Mouse (Mus musculus) hindbrain, embryonic 13.5 days (tissue): ENCODE data around the gene Spp2. TPM values are rescaled to one million over a fixed set of nuclear protein-coding genes. Genes with fewer than 3 reads are reported as not detected.
A peak's percentile ranks its signal among the peaks of the same experiment; 100 is the strongest.
"Not testable (repeated sequence)": the region's sequence is repeated elsewhere in the genome, so short reads cannot be mapped to it uniquely, and the experiment has no call there.

Source experiments
- ATAC-seq: fragments of 200-750 bp; cut with Nextera tagmentation; 2 replicates; pipeline ENCODE4 v1.8.0; 2017; ENCODE audit warnings: moderate TSS enrichment; ENCODE audit not compliant: low FRiP score
- H3K27ac ChIP-seq: fragments of 300-500 bp; sonication (generic); 2 replicates; pipeline ENCODE4 v1.5.1; 2015; ENCODE audit warnings: inconsistent platforms, mild to moderate bottlenecking, moderate library complexity
- H3K27me3 ChIP-seq: fragments of 300-500 bp; sonication (generic); 2 replicates; pipeline ENCODE4 v1.6.1; 2015; ENCODE audit warnings: mild to moderate bottlenecking, inconsistent platforms
- H3K36me3 ChIP-seq: fragments of 300-500 bp; sonication (generic); 2 replicates; pipeline ENCODE4 v1.6.1; 2015; ENCODE audit warnings: mild to moderate bottlenecking, inconsistent platforms
- H3K4me1 ChIP-seq: fragments of 300-500 bp; sonication (generic); replicated peaks from 2 replicates; pipeline ENCODE4 v1.6.1; 2015; ENCODE audit warnings: inconsistent platforms
- H3K4me2 ChIP-seq: fragments of 300-500 bp; sonication (generic); 2 replicates; pipeline ENCODE4 v1.6.1; 2015; ENCODE audit warnings: inconsistent platforms, mild to moderate bottlenecking, moderate library complexity
- H3K4me3 ChIP-seq: fragments of 300-500 bp; sonication (generic); 2 replicates; pipeline ENCODE4 v1.5.1; 2015; ENCODE audit warnings: mild to moderate bottlenecking, inconsistent platforms
- H3K9ac ChIP-seq: fragments of 300-500 bp; sonication (generic); 2 replicates; pipeline ENCODE4 v1.6.1; 2015; ENCODE audit warnings: mild to moderate bottlenecking, inconsistent platforms
- H3K9me3 ChIP-seq: fragments of 300-500 bp; sonication (generic); 2 replicates; pipeline ENCODE4 v1.6.1; 2016; ENCODE audit warnings: inconsistent platforms
- WGBS: fragments of 180-500 bp; shearing (Covaris S2); methylation state at CpG from one replicate; pipeline ENCODE4 v1.1.7; 2015; 5-methylcytosine and 5-hydroxymethylcytosine counted together
- polyA plus RNA-seq: library from polyadenylated mRNA; unstranded; fragments of >200 nt; fragmentation: Nextera tagmentation; extraction: Ambion mirVana; gene quantifications from 2 replicates; pipeline ENCODE4 v1.2.1, GENCODE M21; 2015

Gene Spp2
- polyA plus RNA-seq, 1 experiment from 2014 or later, result not detected

DNA sequence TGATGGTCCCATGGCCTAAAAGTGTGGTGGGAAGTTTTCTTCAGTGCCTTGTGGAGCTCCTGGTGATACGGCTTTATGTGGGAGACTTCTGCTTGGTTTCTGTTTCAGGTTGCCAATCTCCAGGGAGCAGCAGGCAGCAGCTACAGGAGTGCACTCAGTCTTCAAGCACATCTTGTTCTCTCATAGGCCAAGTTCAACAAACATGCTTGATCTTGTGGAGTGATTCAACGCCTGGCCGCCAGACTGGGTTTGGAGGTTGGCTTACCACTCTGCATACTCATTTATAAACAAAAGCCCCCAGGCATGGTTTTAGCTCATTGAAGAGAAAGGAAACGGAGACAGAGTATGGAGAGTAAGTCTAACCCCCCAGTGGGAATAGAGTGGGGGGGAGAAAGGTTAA is 36.6 kb downstream of the Spp2 start:
- Histone ChIP-seq H3K4me3 (no peak overlapping the region), H3K9ac (no peak overlapping the region), H3K27me3 (no peaks in the 10 kb centered on the region), H3K9me3 (no peaks in the 10 kb centered on the region), H3K36me3 (no peaks in the 10 kb centered on the region), H3K4me1 (peaks cover 11% of the 10 kb centered on the region), H3K27ac (no peak overlapping the region), H3K4me2 (no peak overlapping the region)
- ATAC-seq, result no peak
- 64% methylated on average over 4 of the region's 4 CpGs for WGBS

DNA sequence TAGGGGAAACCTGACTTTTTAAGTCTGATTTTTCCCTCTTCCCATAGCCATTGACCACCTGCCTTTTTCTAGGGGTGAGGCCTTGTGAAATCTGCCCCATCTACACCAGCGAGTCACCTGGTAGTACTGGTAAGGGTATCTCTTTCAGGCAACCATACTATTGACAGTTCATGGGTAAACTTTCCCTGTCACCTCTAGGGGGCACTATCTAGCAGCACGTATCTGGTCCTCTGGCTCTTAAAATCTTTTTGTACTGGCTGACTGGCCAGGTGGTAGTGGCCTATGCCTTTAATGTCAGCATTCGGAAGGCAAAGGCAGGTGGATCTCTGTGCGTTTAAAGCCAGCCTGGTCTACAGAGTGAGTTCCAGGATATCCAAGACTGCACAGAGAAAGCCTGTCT is 38.6 kb downstream of the Spp2 start:
- H3K4me1 ChIP-seq, result peaks cover 11% of the 10 kb centered on the region
- H3K36me3 ChIP-seq, result no peaks in the 10 kb centered on the region
- no peaks in the 10 kb centered on the region for H3K27me3 ChIP-seq
- no peak overlapping the region for H3K4me2 ChIP-seq
- H3K27ac ChIP-seq, result no peak overlapping the region
- ATAC-seq, result no peak
- no peak overlapping the region for H3K9ac ChIP-seq
- H3K9me3 ChIP-seq, result no peaks in the 10 kb centered on the region
- H3K4me3 ChIP-seq, result no peak overlapping the region
- 73% methylated on average over 4 of the region's 4 CpGs for WGBS

DNA sequence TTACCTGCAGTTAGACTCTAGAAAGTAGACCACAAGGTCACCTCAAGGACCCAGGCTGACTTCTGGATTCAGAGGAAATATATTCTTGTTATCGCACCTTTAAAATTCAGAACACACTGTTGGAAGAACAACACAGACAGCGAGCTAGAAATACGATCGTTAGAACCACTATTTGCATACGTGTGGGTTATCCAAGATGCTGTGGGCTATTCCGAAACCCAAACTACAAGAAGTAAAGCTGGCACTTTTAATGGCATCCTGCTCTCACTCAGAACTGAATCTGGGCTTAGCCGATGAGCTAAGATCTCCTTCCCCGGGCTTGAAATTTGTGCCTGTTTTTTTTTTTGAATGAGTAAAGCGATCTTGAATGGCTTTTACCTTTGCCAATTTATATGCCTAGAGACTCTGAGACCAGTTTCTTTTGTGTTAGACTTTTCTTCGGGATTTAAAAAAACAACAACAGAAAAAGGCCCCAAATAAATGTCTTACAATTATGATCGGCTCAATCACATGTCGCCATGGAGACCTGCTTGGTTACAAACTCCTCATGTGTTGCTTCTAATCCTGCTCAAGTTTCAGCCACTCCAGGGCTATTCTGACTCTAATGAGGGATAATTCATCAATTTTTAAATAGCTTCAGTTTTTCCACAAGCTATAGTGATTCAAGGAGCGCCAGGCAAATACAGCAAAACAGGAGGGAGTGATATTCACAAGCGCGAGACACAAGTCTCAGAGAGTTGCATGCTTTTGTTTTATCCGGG is 39.7 kb downstream of the Spp2 start:
- Histone ChIP-seq H3K27ac (no peak overlapping the region), H3K4me3 (no peak overlapping the region), H3K9me3 (no peaks in the 10 kb centered on the region), H3K4me1 (peaks cover 11% of the 10 kb centered on the region), H3K4me2 (no peak overlapping the region), H3K36me3 (no peaks in the 10 kb centered on the region), H3K9ac (no peak overlapping the region), H3K27me3 (no peaks in the 10 kb centered on the region)
- WGBS, result 50% methylated on average over 16 of the region's 16 CpGs
- no peak for ATAC-seq

DNA sequence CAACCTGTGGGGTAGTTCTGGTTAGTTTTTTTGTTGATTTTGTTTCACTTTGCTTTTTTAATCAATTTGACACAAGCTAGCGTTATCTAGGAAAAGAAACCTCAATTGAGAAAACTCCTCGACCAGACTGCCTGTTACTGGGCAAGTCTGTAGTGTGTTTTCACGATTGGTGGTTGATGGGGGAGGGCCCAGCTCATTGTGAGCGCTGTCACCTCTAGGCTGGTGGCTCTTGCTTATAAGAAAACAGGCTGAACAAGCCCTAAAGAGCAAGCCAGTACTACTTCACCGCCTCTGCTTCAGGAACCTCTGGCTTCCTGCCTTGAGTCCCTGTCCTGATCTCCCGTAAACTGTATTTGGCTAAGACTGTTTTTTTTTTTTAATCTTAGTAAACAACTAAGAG is 40.7 kb downstream of the Spp2 start:
- peaks cover 11% of the 10 kb centered on the region for H3K4me1 ChIP-seq
- H3K4me2 ChIP-seq, result no peak overlapping the region
- no peak overlapping the region for H3K27ac ChIP-seq
- H3K9ac ChIP-seq, result no peak overlapping the region
- ATAC-seq, result no peak
- H3K36me3 ChIP-seq, result no peaks in the 10 kb centered on the region
- 16% methylated on average over 6 of the region's 6 CpGs for WGBS
- H3K4me3 ChIP-seq, result no peak overlapping the region
- no peaks in the 10 kb centered on the region for H3K9me3 ChIP-seq
- no peaks in the 10 kb centered on the region for H3K27me3 ChIP-seq

GRCm38 (mm10) chr1:88448094-88448493 is 41.3 kb downstream of the Spp2 start:
- not testable (repeated sequence) for H3K4me2 ChIP-seq, H3K4me3 ChIP-seq, ATAC-seq, H3K27ac ChIP-seq, H3K27me3 ChIP-seq, H3K9me3 ChIP-seq, H3K9ac ChIP-seq, H3K36me3 ChIP-seq
- WGBS, result 76% methylated on average over 3 of the region's 3 CpGs
- peaks cover 11% of the 10 kb centered on the region for H3K4me1 ChIP-seq

- peaks cover 19% of the 10 kb centered on the region for H3K4me1 ChIP-seq
- ATAC-seq, result no peak
- no peaks in the 10 kb centered on the region for H3K9me3 ChIP-seq
- no peak overlapping the region for H3K27ac ChIP-seq
- H3K36me3 ChIP-seq, result no peaks in the 10 kb centered on the region
- no peak overlapping the region for H3K4me2 ChIP-seq
- H3K27me3 ChIP-seq, result no peaks in the 10 kb centered on the region
- WGBS, result 95% methylated on average over 2 of the region's 2 CpGs
- H3K4me3 ChIP-seq, result no peak overlapping the region
- H3K9ac ChIP-seq, result no peak overlapping the region
Measured at GRCm38 (mm10) chr1:88449741-88450140, 43.0 kb downstream of the Spp2 start.

DNA sequence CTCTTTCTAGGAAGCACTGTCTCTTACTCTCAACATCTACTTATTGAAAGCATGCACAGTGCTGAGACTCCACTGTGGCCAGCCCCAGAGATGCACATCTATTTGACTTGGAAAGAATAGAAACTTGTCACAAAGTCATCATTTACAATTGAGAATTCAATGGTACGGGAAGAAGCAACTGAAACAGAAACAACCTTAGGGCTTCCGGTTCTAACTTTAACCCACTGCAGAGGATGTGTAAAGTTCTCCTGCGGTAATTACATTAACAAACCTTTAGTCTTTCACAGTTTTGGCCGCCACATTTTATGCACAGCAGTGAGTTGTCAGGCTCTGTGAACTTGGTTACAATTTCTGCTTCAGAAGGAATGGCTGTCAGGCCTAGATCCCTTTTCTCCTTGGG is 43.9 kb downstream of the Spp2 start:
- ATAC-seq, result no peak
- Histone ChIP-seq H3K4me3 (no peak overlapping the region), H3K9ac (no peak overlapping the region), H3K27ac (no peak overlapping the region), H3K27me3 (no peaks in the 10 kb centered on the region), H3K4me1 (peaks cover 20% of the 10 kb centered on the region), H3K4me2 (no peak overlapping the region), H3K36me3 (no peaks in the 10 kb centered on the region), H3K9me3 (no peaks in the 10 kb centered on the region)
- WGBS, result 82% methylated on average over 4 of the region's 4 CpGs

- WGBS, result 92% methylated on average over 6 of the region's 6 CpGs
Measured at GRCm38 (mm10) chr1:88452198-88452597, 45.4 kb downstream of the Spp2 start.

GRCm38 (mm10) chr1:88454703-88455102 is 47.9 kb downstream of the Spp2 start:
- no peak for ATAC-seq
- no peak overlapping the region for H3K4me2 ChIP-seq
- no peaks in the 10 kb centered on the region for H3K9me3 ChIP-seq
- H3K4me1 ChIP-seq, result peaks cover 14% of the 10 kb centered on the region; the same call in 1 of the 2 replicates
- H3K27ac ChIP-seq, result no peak overlapping the region
- H3K36me3 ChIP-seq, result no peaks in the 10 kb centered on the region
- no peak overlapping the region for H3K4me3 ChIP-seq
- no peak overlapping the region for H3K9ac ChIP-seq
- WGBS, result 48% methylated on average over 3 of the region's 3 CpGs
- H3K27me3 ChIP-seq, result no peaks in the 10 kb centered on the region

More at GRCm38 (mm10) chr1:88452198-88452597, 45.4 kb downstream of the Spp2 start:
- H3K27me3 ChIP-seq, result no peaks in the 10 kb centered on the region
- no peak overlapping the region for H3K9ac ChIP-seq
- no peak for ATAC-seq
- H3K9me3 ChIP-seq, result no peaks in the 10 kb centered on the region
- H3K4me1 ChIP-seq, result peaks cover 18% of the 10 kb centered on the region
- H3K36me3 ChIP-seq, result no peaks in the 10 kb centered on the region
- H3K27ac ChIP-seq, result no peak overlapping the region
- no peak overlapping the region for H3K4me2 ChIP-seq
- no peak overlapping the region for H3K4me3 ChIP-seq

GRCm38 (mm10) chr1:88455761-88456160 is 49.0 kb downstream of the Spp2 start:
- Histone ChIP-seq H3K4me2 (no peak overlapping the region), H3K4me3 (no peak overlapping the region), H3K4me1 (peaks cover 14% of the 10 kb centered on the region; the same call in 1 of the 2 replicates), H3K36me3 (no peaks in the 10 kb centered on the region), H3K27me3 (no peaks in the 10 kb centered on the region), H3K27ac (no peak overlapping the region), H3K9me3 (no peaks in the 10 kb centered on the region), H3K9ac (no peak overlapping the region)
- 76% methylated on average over 3 of the region's 3 CpGs for WGBS
- no peak for ATAC-seq

DNA sequence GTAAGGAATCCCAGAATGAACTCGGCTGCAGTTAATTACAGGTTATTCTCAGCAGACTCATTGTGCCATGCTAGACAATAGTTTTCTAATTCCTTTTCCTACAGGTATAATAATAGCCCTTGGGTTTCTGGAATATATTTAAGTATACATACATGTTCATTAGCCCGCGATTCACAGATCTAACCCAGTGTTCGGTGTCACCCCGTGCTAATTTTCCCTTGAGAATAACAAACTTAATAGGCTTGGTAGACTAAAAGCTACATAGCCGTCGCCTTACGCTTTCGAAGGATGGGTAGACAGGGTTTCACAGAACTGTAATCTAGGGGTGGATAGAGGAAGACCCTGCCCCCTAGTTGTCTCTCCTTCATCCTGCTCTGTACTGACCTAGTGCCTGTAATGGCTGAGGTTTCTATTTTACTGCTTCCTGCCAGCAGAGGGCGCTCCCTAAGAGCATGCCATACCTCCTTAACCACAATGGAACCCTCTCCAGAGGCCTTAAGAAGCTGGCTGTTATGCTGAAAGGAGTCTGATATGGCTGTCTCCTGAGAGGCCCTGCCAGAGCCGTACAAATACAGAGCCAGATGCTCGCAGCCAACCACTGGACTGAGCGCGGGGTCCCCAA is 49.8 kb downstream of the Spp2 start:
- no peaks in the 10 kb centered on the region for H3K36me3 ChIP-seq
- H3K27me3 ChIP-seq, result no peaks in the 10 kb centered on the region
- H3K27ac ChIP-seq, result no peak overlapping the region
- H3K4me3 ChIP-seq, result no peak overlapping the region
- no peak overlapping the region for H3K4me2 ChIP-seq
- H3K4me1 ChIP-seq, result peaks cover 14% of the 10 kb centered on the region; the same call in 1 of the 2 replicates
- H3K9ac ChIP-seq, result no peak overlapping the region
- no peaks in the 10 kb centered on the region for H3K9me3 ChIP-seq
- ATAC-seq, result peak; percentile 84
- WGBS, result 50% methylated on average over 14 of the region's 14 CpGs

GRCm38 (mm10) chr1:88459196-88459595 is 52.4 kb downstream of the Spp2 start:
- Histone ChIP-seq H3K4me2 (no peak overlapping the region), H3K9me3 (no peaks in the 10 kb centered on the region), H3K4me3 (no peak overlapping the region), H3K36me3 (no peaks in the 10 kb centered on the region), H3K27ac (no peak overlapping the region), H3K27me3 (no peaks in the 10 kb centered on the region), H3K9ac (no peak overlapping the region), H3K4me1 (peaks cover 17% of the 10 kb centered on the region)
- 85% methylated on average over 4 of the region's 4 CpGs for WGBS
- no peak for ATAC-seq

DNA sequence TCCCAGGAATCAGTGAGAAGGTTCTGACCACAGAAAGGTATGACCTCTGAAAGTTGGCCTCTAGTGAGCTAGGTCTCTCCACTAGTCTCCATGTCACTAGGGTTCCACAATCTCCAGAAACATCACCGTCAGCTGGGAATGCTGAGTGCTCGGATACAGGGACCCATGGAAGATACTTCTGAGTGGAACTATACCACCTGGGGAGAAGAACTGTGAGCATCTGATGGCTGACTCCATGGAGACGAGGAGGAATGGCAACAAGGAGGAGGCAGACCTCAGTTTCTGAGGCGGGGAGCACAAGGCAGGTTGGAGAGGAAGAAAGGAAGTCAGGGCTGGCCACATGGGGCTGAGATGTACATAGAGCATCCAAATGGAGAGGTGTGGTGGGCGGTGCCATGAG is 52.9 kb downstream of the Spp2 start:
- no peaks in the 10 kb centered on the region for H3K9me3 ChIP-seq
- H3K27ac ChIP-seq, result no peak overlapping the region
- peaks cover 16% of the 10 kb centered on the region for H3K4me1 ChIP-seq
- H3K27me3 ChIP-seq, result no peaks in the 10 kb centered on the region
- no peak overlapping the region for H3K4me2 ChIP-seq
- H3K9ac ChIP-seq, result no peak overlapping the region
- WGBS, result 77% methylated on average over 5 of the region's 5 CpGs
- no peaks in the 10 kb centered on the region for H3K36me3 ChIP-seq
- H3K4me3 ChIP-seq, result no peak overlapping the region
- no peak for ATAC-seq
